Mouse (Mus musculus) intestine, postnatal 0 days (tissue): ENCODE measurements around the gene Hist1h4m. TPM values are rescaled to one million over a fixed set of nuclear protein-coding genes. Genes with fewer than 3 reads are reported as not detected.
A peak's percentile ranks its signal among the peaks of the same experiment; 100 is the strongest.
"Not testable (repeated sequence)": the region's sequence is repeated elsewhere in the genome, so short reads cannot be mapped to it uniquely, and the experiment has no call there.

Source experiments
- ATAC-seq: fragments of 200-750 bp; cut with Nextera tagmentation; 2 replicates; pipeline ENCODE4 v1.8.0; 2017; ENCODE audit warnings: mild to moderate bottlenecking, moderate TSS enrichment, moderate library complexity
- H3K27ac ChIP-seq: fragments of 300-500 bp; sonication (generic); 2 replicates; pipeline ENCODE4 v1.5.1; 2014; ENCODE audit warnings: mild to moderate bottlenecking, low read depth, low read length, moderate library complexity
- H3K27me3 ChIP-seq: fragments of 300-500 bp; sonication (generic); replicated peaks from 2 replicates; pipeline ENCODE4 v1.6.1; 2014; ENCODE audit warnings: low read length, mixed read lengths; ENCODE audit not compliant: control insufficient read depth, insufficient read depth
- H3K36me3 ChIP-seq: fragments of 300-500 bp; sonication (generic); 2 replicates; pipeline ENCODE4 v1.6.1; 2014; ENCODE audit warnings: mild to moderate bottlenecking, moderate library complexity; ENCODE audit not compliant: control insufficient read depth, insufficient read depth
- H3K4me1 ChIP-seq: fragments of 300-500 bp; sonication (generic); replicated peaks from 2 replicates; pipeline ENCODE4 v1.6.1; 2014; ENCODE audit warnings: antibody characterized with exemption, low read length, mixed read lengths; ENCODE audit not compliant: control insufficient read depth, insufficient read depth
- H3K4me2 ChIP-seq: fragments of 300-500 bp; sonication (generic); replicated peaks from 2 replicates; pipeline ENCODE4 v1.6.1; 2014; ENCODE audit warnings: low read depth, mild to moderate bottlenecking, moderate library complexity
- H3K4me3 ChIP-seq: fragments of 300-500 bp; sonication (generic); 2 replicates; pipeline ENCODE4 v1.5.1; 2014; ENCODE audit warnings: low read depth, low read length
- H3K9ac ChIP-seq: fragments of 300-500 bp; sonication (generic); 2 replicates; pipeline ENCODE4 v1.6.1; 2014; ENCODE audit warnings: mild to moderate bottlenecking, low read depth, low read length
- H3K9me3 ChIP-seq: fragments of 300-500 bp; sonication (generic); 2 replicates; pipeline ENCODE4 v1.6.1; 2016; ENCODE audit warnings: mixed run types; ENCODE audit not compliant: control insufficient read depth
- CTCF ChIP-seq: sonication (generic); IDR thresholded peaks from 2 replicates; pipeline ENCODE4 v1.5.1; 2016; ENCODE audit warnings: low read depth, mild to moderate bottlenecking, control low read depth, antibody characterized with exemption, moderate library complexity
- WGBS: fragments of 180-500 bp; shearing (Covaris S2); extraction: QIAGEN DNeasy Blood & Tissue Kit; methylation state at CpG from one replicate; pipeline ENCODE4 v1.1.7; 2014; 5-methylcytosine and 5-hydroxymethylcytosine counted together
- polyA plus RNA-seq: library from polyadenylated mRNA; unstranded; fragments of >200 nt; fragmentation: Nextera tagmentation; extraction: Ambion mirVana; gene quantifications from 2 replicates; pipeline ENCODE4 v1.2.1, GENCODE M21; 2015

Hist1h4m gene
- polyA plus RNA-seq, 1 experiment from 2014 or later = not detected

DNA sequence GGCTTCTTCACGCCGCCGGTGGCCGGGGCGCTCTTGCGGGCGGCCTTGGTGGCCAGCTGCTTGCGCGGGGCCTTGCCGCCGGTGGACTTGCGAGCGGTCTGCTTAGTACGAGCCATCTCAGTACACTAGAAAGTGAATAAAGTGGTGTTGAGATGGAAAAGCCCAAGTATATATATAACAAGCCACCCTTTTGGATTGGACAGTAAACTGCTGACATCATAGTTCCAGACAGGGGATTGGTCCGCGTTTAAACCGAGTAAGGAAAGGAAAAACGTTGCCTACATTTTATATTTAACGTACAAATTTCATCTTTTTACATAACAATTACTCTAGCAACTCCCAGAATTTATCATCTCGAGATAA is 28.3 kb upstream of the Hist1h4m start, which contains the start of gene Hist1h3i:
Hist1h3i (minus strand) TSS at position 116 of the 363 bp plus-strand sequence.
- Histone ChIP-seq H3K4me2 (peak within 1 kb of the TSS; percentile 67), H3K27me3 (no peaks in the 10 kb centered on the region), H3K4me1 (peaks cover 14% of the 10 kb centered on the region; the same call in 1 of the 2 replicates), H3K36me3 (no peaks in the 10 kb centered on the region), H3K9ac (peak within 1 kb of the TSS; percentile 45), H3K4me3 (peak within 1 kb of the TSS; percentile 34), H3K27ac (peak within 1 kb of the TSS; percentile 46), H3K9me3 (no peaks in the 10 kb centered on the region)
- WGBS = 0% methylated on average over 13 of the region's 20 CpGs
- peak; percentile 50 for ATAC-seq
- TF ChIP-seq CTCF = no peak

DNA sequence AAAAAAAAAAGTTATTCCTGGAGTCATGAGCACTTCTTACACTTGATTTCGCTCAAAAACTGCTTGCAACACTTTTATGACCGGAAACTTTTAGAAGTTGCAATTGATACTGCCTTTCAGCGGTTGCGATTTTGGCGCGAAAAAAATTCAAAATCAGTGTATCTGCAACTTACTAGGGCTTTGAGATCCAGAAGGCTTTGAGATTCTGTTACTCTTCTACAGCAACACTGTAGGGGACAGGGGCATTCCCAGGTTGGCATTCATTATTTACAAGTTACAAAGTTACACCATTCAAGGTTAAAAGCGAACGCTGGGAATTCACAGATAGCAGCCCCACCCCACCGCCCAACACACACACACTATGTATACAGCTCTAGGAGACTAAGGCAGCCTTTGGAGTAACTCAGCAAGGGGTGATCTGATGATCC is 27.8 kb upstream of the Hist1h4m start:
- Histone ChIP-seq H3K9me3 (no peaks in the 10 kb centered on the region), H3K36me3 (no peaks in the 10 kb centered on the region), H3K27ac (peak overlapping the region; percentile 46), H3K4me3 (peak overlapping the region; percentile 34), H3K9ac (no peak overlapping the region), H3K4me2 (peak overlapping the region; percentile 67), H3K27me3 (no peaks in the 10 kb centered on the region), H3K4me1 (peaks cover 17% of the 10 kb centered on the region; the same call in 1 of the 2 replicates)
- ATAC-seq = no peak
- no peak for TF ChIP-seq CTCF
- 2% methylated on average over 9 of the region's 9 CpGs for WGBS

DNA sequence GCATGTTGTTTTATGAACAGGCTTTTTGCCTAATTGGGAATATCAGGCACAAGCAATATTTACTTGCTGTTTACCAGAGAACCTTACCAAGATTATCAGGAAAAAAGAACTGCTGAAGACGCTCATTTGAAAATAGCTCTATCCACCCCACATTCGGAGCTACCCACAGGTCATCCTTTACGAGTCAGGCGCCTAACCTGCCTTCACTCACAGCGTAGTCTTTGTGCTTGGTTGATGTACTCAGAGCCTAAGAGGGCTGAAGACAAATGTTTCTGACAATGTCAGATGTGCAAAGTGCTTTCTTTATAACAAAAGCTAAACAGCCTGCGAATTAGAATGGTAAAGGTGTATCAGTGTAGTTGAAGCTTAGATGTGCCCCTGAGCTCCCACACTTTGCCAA is 27.2 kb upstream of the Hist1h4m start:
- Histone ChIP-seq H3K9me3 (no peaks in the 10 kb centered on the region), H3K9ac (no peak overlapping the region), H3K36me3 (no peaks in the 10 kb centered on the region), H3K4me2 (peak overlapping the region; percentile 67; the same call in 1 of the 2 replicates), H3K4me3 (no peak overlapping the region), H3K4me1 (peaks cover 17% of the 10 kb centered on the region; the same call in 1 of the 2 replicates), H3K27me3 (no peaks in the 10 kb centered on the region), H3K27ac (no peak overlapping the region; the same call in 1 of the 2 replicates)
- no peak for ATAC-seq
- WGBS = 37% methylated on average over 6 of the region's 6 CpGs
- TF ChIP-seq CTCF = no peak

DNA sequence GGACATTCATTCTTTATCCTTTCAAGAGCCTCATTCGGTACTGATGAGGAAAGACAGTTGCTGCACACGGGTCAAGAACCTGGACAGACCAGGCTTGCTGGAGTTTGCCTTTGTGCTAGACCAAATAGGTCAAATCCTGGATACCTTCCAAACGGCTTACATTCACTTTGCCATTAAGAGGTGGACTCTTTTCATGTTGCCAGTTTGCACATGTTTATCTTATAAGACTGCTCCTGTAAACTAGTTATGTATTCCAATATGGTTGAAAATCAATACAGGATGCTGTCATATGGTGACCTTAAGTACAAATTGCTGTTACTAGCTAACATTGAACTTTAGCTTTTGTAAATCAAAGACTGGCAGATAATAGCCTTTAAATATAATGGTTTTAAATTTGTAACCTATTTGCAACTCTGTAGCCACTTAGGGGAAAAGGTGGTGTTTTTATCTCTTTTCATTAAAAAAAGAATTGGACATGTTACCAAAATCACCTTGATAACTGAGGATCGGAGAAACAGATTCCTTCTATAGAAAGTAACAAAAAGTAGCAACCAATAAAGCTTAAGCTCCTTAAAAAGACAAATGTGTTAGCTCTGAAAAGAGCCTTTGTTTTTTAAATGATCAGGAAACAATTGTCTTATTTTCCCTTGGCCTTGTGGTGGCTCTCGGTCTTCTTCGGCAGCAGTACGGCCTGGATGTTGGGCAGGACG is 25.2 kb upstream of the Hist1h4m start:
- no peaks in the 10 kb centered on the region for H3K9me3 ChIP-seq
- H3K4me3 ChIP-seq = peak overlapping the region; percentile 39
- H3K36me3 ChIP-seq = no peaks in the 10 kb centered on the region
- no peak overlapping the region for H3K9ac ChIP-seq
- peaks cover 17% of the 10 kb centered on the region; the same call in 1 of the 2 replicates for H3K4me1 ChIP-seq
- no peak for TF ChIP-seq CTCF
- ATAC-seq = no peak
- WGBS = 8% methylated on average over 8 of the region's 8 CpGs
- no peaks in the 10 kb centered on the region for H3K27me3 ChIP-seq
- H3K4me2 ChIP-seq = peak overlapping the region; percentile 61
- 0 out of 2 replicates have a peak overlapping the region, but pooled peaks have one; percentile 16 for H3K27ac ChIP-seq

DNA sequence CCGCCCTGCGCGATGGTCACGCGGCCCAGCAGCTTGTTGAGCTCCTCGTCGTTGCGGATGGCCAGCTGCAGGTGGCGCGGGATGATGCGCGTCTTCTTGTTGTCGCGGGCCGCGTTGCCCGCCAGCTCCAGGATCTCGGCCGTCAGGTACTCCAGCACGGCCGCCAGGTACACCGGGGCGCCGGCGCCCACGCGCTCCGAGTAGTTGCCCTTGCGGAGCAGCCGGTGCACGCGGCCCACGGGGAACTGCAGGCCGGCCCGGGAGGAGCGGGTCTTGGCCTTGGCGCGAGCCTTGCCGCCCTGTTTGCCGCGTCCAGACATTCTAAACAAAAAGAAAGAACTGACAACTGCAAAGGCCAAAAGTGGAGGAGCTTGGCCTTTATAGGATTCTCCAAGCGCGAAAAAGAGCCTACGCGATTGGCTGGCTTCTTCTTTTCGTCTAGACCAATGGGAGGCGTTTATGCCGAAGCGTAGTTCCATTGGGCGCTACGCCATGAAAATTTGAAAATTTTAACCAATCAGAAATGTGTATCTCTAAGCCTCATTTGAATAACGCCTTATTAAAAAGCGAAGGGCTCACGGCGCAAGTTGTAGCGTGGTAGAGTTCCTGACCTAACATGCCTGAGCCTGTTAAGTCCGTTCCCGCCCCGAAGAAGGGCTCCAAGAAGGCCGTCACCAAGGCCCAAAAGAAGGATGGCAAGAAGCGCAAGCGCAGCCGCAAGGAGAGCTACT is 24.5 kb upstream of the Hist1h4m start, which contains the start of the genes Hist1h2an and Hist1h2bp:
Hist1h2an (minus strand) TSS at position 320 of the 731 bp plus-strand sequence.
Hist1h2bp (plus strand) TSS at position 563 of the 731 bp plus-strand sequence.
- ATAC-seq = peak; percentile 92
- Histone ChIP-seq H3K4me2 (peak within 1 kb of the TSS; percentile 61), H3K4me3 (peak within 1 kb of the TSS; percentile 39), H3K4me1 (peaks cover 17% of the 10 kb centered on the region; the same call in 1 of the 2 replicates), H3K27ac (peak within 1 kb of the TSS; percentile 68; the same call in 1 of the 2 replicates), H3K9ac (0 out of 2 replicates have a peak within 1 kb of the TSS, but pooled peaks have one; percentile 1)
- H3K27me3 ChIP-seq, H3K9me3 ChIP-seq, H3K36me3 ChIP-seq: not testable (repeated sequence)
- under 1% methylated on average over 36 of the region's 63 CpGs for WGBS
